Mouse (Mus musculus): ENCODE data around the gene Lamp1. TPM values are rescaled to one million over a fixed set of nuclear protein-coding genes. Genes with fewer than 3 reads are reported as not detected.

Gene Lamp1
- polyA plus RNA-seq, 1 experiment, result 634 TPM

DNA sequence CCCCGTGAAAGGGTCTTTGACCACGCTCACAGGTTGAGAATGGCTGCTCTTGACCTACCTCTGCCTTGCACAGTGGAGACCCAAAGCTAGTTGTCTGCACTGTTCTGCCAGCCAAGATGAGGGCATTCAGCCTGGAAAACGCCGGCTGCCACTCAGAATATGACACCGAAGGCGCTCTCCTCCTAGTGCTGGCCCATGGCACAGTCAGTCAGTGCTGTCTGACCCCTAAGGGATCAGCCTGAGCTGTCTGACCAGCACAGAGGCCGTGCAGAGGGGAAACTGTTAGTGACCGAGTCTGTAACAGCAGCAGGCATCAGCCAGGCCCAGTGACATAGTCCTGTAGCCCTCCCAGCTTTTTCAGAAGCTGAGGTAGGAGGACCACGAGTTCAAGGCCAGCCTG is 28.3 kb downstream of the Lamp1 start:
- H3K36me3 ChIP-seq (ENCODE audit: control insufficient read depth, insufficient read depth, low read length), result no peaks in the 10 kb centered on the region; the same call in none of the 2 replicates
- no peak for TF ChIP-seq CTCF (IDR thresholded peaks at IDR 0.05; ENCODE audit: control insufficient read depth, insufficient read depth, insufficient replicate concordance, low read depth, low read length)
- no peak for TF ChIP-seq POLR2A (IDR thresholded peaks at IDR 0.05; ENCODE audit: control insufficient read depth, low read depth, low read length)

DNA sequence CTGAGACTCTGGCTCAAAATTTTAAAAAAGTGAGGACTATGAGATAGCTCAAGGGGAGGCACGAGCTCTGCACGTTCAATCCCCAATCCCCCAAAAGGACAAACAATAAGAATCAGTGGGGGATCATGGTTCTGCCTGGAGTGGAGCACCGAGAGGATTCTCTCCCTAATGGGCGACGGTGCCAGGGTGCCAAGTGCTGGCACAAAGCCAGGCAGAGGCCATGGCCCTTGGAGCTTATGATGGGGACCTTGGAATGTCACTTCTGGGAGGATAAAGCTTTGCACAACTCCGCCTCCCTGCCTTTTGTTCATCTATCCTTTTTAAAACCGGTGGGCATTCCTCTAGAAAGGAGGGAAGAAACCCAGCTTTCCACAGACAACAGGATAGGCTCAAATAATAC is 28.7 kb downstream of the Lamp1 start:
- H3K27me3 ChIP-seq (ENCODE audit: control insufficient read depth, insufficient read depth, low read length), result no peaks in the 10 kb centered on the region
- H3K27ac ChIP-seq (ENCODE audit: control insufficient read depth, insufficient read depth, low read depth, low read length), result no peak overlapping the region
- peaks cover 7% of the 10 kb centered on the region for H3K4me1 ChIP-seq (ENCODE audit: control insufficient read depth, insufficient read depth, low read length)
- TF ChIP-seq CTCF (IDR thresholded peaks at IDR 0.05; ENCODE audit: control insufficient read depth, insufficient read depth, insufficient replicate concordance, low read depth, low read length) (no peak), POLR2A (IDR thresholded peaks at IDR 0.05; ENCODE audit: control insufficient read depth, low read depth, low read length) (no peak)
- H3K4me3 ChIP-seq (ENCODE audit: control insufficient read depth, low read depth, low read length), result no peak overlapping the region
- no peaks in the 10 kb centered on the region; the same call in none of the 2 replicates for H3K36me3 ChIP-seq (ENCODE audit: control insufficient read depth, insufficient read depth, low read length)

More for the DNA sequence above, 28.3 kb downstream of the Lamp1 start:
- no peaks in the 10 kb centered on the region for H3K27me3 ChIP-seq (ENCODE audit: control insufficient read depth, insufficient read depth, low read length)
- H3K4me3 ChIP-seq (ENCODE audit: control insufficient read depth, low read depth, low read length), result no peak overlapping the region
- H3K4me1 ChIP-seq (ENCODE audit: control insufficient read depth, insufficient read depth, low read length), result peaks cover 6% of the 10 kb centered on the region
- no peak overlapping the region for H3K27ac ChIP-seq (ENCODE audit: control insufficient read depth, insufficient read depth, low read depth, low read length)

DNA sequence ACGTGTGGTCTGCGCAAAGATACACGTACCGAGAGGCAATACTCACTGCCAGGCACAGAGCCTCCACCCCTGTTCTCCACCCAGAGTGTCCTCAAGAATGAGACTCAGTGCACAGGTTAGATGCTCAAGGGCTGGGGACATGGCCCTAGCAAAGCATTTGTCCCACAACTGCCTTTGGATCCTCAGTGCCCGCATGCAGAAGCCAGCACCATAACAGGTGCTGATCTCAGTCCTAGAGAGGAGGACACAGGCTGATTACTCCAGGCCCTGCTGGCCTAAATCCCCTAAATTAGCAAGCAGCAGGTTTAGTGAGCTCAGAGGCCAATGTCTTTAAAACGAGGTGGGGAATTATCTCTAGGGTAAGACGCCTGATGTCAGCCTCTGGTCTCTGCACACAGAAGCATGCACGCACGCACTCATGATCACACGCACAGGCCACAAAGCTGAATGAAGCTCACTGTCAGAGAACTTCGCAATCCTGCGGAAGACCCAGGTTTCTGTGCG is 29.1 kb downstream of the Lamp1 start:
- peaks cover 9% of the 10 kb centered on the region for H3K4me1 ChIP-seq (ENCODE audit: control insufficient read depth, insufficient read depth, low read length)
- no peak for TF ChIP-seq POLR2A (IDR thresholded peaks at IDR 0.05; ENCODE audit: control insufficient read depth, low read depth, low read length)
- TF ChIP-seq CTCF (IDR thresholded peaks at IDR 0.05; ENCODE audit: control insufficient read depth, insufficient read depth, insufficient replicate concordance, low read depth, low read length), result no peak
- no peak overlapping the region for H3K27ac ChIP-seq (ENCODE audit: control insufficient read depth, insufficient read depth, low read depth, low read length)
- no peaks in the 10 kb centered on the region for H3K27me3 ChIP-seq (ENCODE audit: control insufficient read depth, insufficient read depth, low read length)
- no peaks in the 10 kb centered on the region; the same call in none of the 2 replicates for H3K36me3 ChIP-seq (ENCODE audit: control insufficient read depth, insufficient read depth, low read length)
- no peak overlapping the region for H3K4me3 ChIP-seq (ENCODE audit: control insufficient read depth, low read depth, low read length)

DNA sequence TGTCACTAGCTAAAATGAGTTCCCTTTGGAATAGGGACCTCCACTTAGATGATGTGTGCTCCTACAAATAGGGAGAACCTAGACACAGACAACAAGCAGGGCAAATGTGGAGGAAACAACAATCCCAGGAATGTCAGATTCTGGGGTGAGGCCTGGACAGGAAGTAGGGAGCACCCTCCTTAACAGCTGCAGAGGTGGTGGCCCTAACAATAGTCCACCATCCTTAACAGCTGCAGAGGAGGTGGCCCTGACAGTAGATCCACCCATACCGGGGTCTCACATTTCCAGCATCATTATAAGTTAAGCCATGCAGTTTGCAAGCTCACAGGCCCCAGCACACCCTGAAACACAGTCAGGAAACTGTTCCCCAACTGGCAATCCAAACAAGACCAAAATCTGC is 29.9 kb downstream of the Lamp1 start:
- Histone ChIP-seq H3K27me3 (ENCODE audit: control insufficient read depth, insufficient read depth, low read length) (no peaks in the 10 kb centered on the region), H3K27ac (ENCODE audit: control insufficient read depth, insufficient read depth, low read depth, low read length) (no peak overlapping the region), H3K4me3 (ENCODE audit: control insufficient read depth, low read depth, low read length) (no peak overlapping the region), H3K36me3 (ENCODE audit: control insufficient read depth, insufficient read depth, low read length) (no peaks in the 10 kb centered on the region; the same call in none of the 2 replicates), H3K4me1 (ENCODE audit: control insufficient read depth, insufficient read depth, low read length) (peaks cover 9% of the 10 kb centered on the region)
- TF ChIP-seq POLR2A (IDR thresholded peaks at IDR 0.05; ENCODE audit: control insufficient read depth, low read depth, low read length), result no peak
- TF ChIP-seq CTCF (IDR thresholded peaks at IDR 0.05; ENCODE audit: control insufficient read depth, insufficient read depth, insufficient replicate concordance, low read depth, low read length), result no peak

DNA sequence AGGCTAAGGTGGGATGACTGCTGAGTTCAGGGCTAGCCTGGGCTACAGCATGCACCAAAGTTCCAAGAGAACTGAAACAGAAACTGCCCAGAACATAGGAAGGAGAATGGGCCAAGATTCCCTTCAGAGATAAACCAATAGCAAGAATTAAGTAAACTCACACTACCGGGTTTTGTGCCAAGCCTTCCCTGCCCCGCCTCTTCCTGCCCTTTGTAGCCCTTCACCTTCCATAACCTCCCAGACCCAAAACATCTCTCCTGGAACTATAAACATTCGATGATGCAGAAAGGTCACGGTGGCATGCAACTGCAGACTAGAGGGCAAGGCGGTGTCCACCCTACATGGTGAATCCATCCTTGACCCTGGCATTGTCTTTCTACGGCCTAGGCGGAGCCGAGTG is 31.3 kb downstream of the Lamp1 start:
- no peak overlapping the region for H3K27ac ChIP-seq (ENCODE audit: control insufficient read depth, insufficient read depth, low read depth, low read length)
- peak overlapping the region; percentile 63 for H3K4me3 ChIP-seq (ENCODE audit: control insufficient read depth, low read depth, low read length)
- no peaks in the 10 kb centered on the region; the same call in none of the 2 replicates for H3K36me3 ChIP-seq (ENCODE audit: control insufficient read depth, insufficient read depth, low read length)
- no peaks in the 10 kb centered on the region for H3K27me3 ChIP-seq (ENCODE audit: control insufficient read depth, insufficient read depth, low read length)
- TF ChIP-seq POLR2A (IDR thresholded peaks at IDR 0.05; ENCODE audit: control insufficient read depth, low read depth, low read length) (no peak), CTCF (IDR thresholded peaks at IDR 0.05; ENCODE audit: control insufficient read depth, insufficient read depth, insufficient replicate concordance, low read depth, low read length) (no peak)
- peaks cover 4% of the 10 kb centered on the region for H3K4me1 ChIP-seq (ENCODE audit: control insufficient read depth, insufficient read depth, low read length)

DNA sequence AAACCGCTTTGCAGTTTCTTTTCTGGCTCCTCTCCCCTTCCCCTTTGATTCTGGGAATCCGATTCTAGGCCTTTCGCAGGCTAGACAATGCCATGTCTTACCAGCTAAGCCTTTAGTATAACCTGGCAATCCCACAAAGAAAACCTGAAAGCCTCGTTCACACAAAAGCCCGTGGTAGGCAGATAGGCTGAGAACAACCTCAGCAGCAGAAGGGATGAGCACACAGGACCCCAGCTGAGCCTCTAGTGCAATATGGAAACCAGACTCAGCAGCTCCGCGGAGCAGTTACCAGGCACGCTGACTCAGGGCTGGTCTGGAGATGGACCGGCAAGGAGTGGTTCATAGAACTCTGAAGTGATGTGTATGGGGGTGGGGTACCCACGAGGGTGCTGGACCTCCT is 35.9 kb downstream of the Lamp1 start:
- Histone ChIP-seq H3K4me1 (ENCODE audit: control insufficient read depth, insufficient read depth, low read length) (peaks cover 9% of the 10 kb centered on the region), H3K27ac (ENCODE audit: control insufficient read depth, insufficient read depth, low read depth, low read length) (no peak overlapping the region), H3K4me3 (ENCODE audit: control insufficient read depth, low read depth, low read length) (no peak overlapping the region), H3K36me3 (ENCODE audit: control insufficient read depth, insufficient read depth, low read length) (no peaks in the 10 kb centered on the region; the same call in none of the 2 replicates), H3K27me3 (ENCODE audit: control insufficient read depth, insufficient read depth, low read length) (no peaks in the 10 kb centered on the region)
- TF ChIP-seq CTCF (IDR thresholded peaks at IDR 0.05; ENCODE audit: control insufficient read depth, insufficient read depth, insufficient replicate concordance, low read depth, low read length), result no peak
- TF ChIP-seq POLR2A (IDR thresholded peaks at IDR 0.05; ENCODE audit: control insufficient read depth, low read depth, low read length), result no peak

DNA sequence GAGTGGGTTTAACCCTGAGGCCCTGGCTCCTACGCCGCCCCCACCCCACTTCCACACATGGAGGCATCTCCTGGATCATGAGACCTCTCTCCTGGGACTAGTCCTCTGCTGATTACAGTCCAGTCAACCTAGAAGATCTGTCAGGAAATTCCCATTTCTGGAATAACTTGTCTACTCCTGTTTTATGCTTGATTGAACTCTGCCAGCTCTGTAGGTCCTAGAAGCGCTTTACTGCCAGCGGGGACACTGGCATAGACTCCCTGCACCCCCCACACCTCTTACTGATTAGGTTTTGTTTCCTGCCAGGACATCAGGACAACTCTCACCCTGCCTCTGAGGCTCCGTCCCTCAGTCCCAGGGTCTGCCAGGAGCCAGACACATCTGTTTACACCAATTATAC is 38.5 kb downstream of the Lamp1 start:
- H3K27ac ChIP-seq (ENCODE audit: control insufficient read depth, insufficient read depth, low read depth, low read length), result no peak overlapping the region
- TF ChIP-seq CTCF (IDR thresholded peaks at IDR 0.05; ENCODE audit: control insufficient read depth, insufficient read depth, insufficient replicate concordance, low read depth, low read length) (no peak), POLR2A (IDR thresholded peaks at IDR 0.05; ENCODE audit: control insufficient read depth, low read depth, low read length) (no peak)
- H3K27me3 ChIP-seq (ENCODE audit: control insufficient read depth, insufficient read depth, low read length), result no peaks in the 10 kb centered on the region
- H3K36me3 ChIP-seq (ENCODE audit: control insufficient read depth, insufficient read depth, low read length), result no peaks in the 10 kb centered on the region
- H3K4me1 ChIP-seq (ENCODE audit: control insufficient read depth, insufficient read depth, low read length), result peaks cover 19% of the 10 kb centered on the region
- H3K4me3 ChIP-seq (ENCODE audit: control insufficient read depth, low read depth, low read length), result no peak overlapping the region
